Mouse (Mus musculus) bone marrow macrophage, adult 2 months (primary cell): Measurements from ENCODE around the gene Fam219b. TPM values are rescaled to one million over a fixed set of nuclear protein-coding genes. Genes with fewer than 3 reads are reported as not detected.

Experiments
- H3K27ac ChIP-seq: 2 replicates; pipeline ENCODE4 v1.5.1; 2012; ENCODE audit warnings: low read depth, low read length; ENCODE audit not compliant: insufficient read depth
- H3K4me1 ChIP-seq: 2 replicates; pipeline ENCODE4 v1.6.1; 2012; ENCODE audit warnings: low read length; ENCODE audit not compliant: control insufficient read depth, insufficient read depth
- H3K4me3 ChIP-seq: 2 replicates; pipeline ENCODE4 v1.5.1; 2012; ENCODE audit warnings: mild to moderate bottlenecking, low read length, moderate library complexity; ENCODE audit not compliant: insufficient read depth
- CTCF ChIP-seq: IDR thresholded peaks from 2 replicates; pipeline ENCODE4 v1.5.1; 2012; ENCODE audit warnings: low read depth, mild to moderate bottlenecking, low read length, moderate library complexity
- POLR2A ChIP-seq: IDR thresholded peaks from 2 replicates; pipeline ENCODE4 v1.6.1; 2012; ENCODE audit warnings: mild to moderate bottlenecking, low read depth, low read length, borderline replicate concordance
- polyA plus RNA-seq: library from polyadenylated mRNA; stranded (reverse); fragments of >200 nt; gene quantifications from 2 replicates; pipeline ENCODE4 v1.2.4, GENCODE M21; 2012; ENCODE audit not compliant: missing spikeins, insufficient read depth, insufficient read length

Fam219b gene
- polyA plus RNA-seq, 1 experiment: 15.5 TPM

DNA sequence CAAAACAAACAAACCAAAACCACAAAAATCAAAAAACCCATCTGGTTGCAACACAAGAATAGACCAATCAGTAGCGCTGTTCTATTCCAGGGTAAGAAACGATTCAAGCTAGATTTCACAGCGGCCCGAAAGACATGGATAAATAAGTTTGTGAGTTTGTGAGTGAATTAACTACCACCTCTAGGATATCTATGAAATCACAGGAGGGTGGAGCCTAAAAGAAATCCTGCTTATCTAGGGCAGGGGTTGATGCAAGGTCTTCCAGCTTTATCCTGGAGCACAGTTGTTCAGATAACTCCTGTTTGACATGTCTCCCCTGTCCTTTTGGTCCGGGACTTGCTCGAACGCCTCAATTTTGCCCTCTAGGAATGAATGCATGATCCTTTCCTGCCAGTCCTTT is 22.9 kb downstream of the Fam219b start:
- peak overlapping the region; percentile 73 for H3K4me3 ChIP-seq
- peaks cover 55% of the 10 kb centered on the region for H3K4me1 ChIP-seq
- TF ChIP-seq CTCF: no peak
- TF ChIP-seq POLR2A: no peak
- H3K27ac ChIP-seq: no peak overlapping the region

GRCm38 (mm10) chr9:57560861-57561710 is 23.8 kb downstream of the Fam219b start, which contains the start of gene Scamp2:
Scamp2 (plus strand) TSS chr9:57560943.
- peak within 1 kb of the TSS; percentile 82 for H3K27ac ChIP-seq
- TF ChIP-seq POLR2A (no peak), CTCF (no peak)
- H3K4me1 ChIP-seq: peaks cover 57% of the 10 kb centered on the region
- H3K4me3 ChIP-seq: peak within 1 kb of the TSS; percentile 73

- Histone ChIP-seq H3K4me1 (peaks cover 62% of the 10 kb centered on the region), H3K27ac (peak overlapping the region; percentile 82)
These were observed 24.4 kb downstream of the Fam219b start for GRCm38 (mm10) chr9:57561711-57562099.

GRCm38 (mm10) chr9:57562896-57563372 is 25.6 kb downstream of the Fam219b start:
- peak overlapping the region; percentile 8; the same call in 1 of the 2 replicates for H3K4me3 ChIP-seq
- H3K4me1 ChIP-seq: peaks cover 55% of the 10 kb centered on the region
- 0 out of 2 replicates have a peak overlapping the region, but pooled peaks have one; percentile 16 for H3K27ac ChIP-seq

More at GRCm38 (mm10) chr9:57561711-57562099, 24.4 kb downstream of the Fam219b start:
- peak overlapping the region; percentile 73 for H3K4me3 ChIP-seq
- TF ChIP-seq CTCF (no peak), POLR2A (no peak)

GRCm38 (mm10) chr9:57564609-57565008 is 27.3 kb downstream of the Fam219b start:
- H3K4me1 ChIP-seq: peaks cover 42% of the 10 kb centered on the region
- H3K27ac ChIP-seq: no peak overlapping the region
- H3K4me3 ChIP-seq: no peak overlapping the region
- TF ChIP-seq POLR2A: no peak

More at GRCm38 (mm10) chr9:57562896-57563372, 25.6 kb downstream of the Fam219b start:
- TF ChIP-seq POLR2A (no peak), CTCF (no peak)

GRCm38 (mm10) chr9:57565741-57566221 is 28.5 kb downstream of the Fam219b start:
- no peak for TF ChIP-seq POLR2A
- no peak for TF ChIP-seq CTCF
- H3K27ac ChIP-seq: peak overlapping the region; percentile 75
- peaks cover 37% of the 10 kb centered on the region for H3K4me1 ChIP-seq
- H3K4me3 ChIP-seq: no peak overlapping the region; the same call in 1 of the 2 replicates

- no peak for TF ChIP-seq POLR2A
- TF ChIP-seq CTCF: no peak
- no peak overlapping the region for H3K4me3 ChIP-seq
- H3K4me1 ChIP-seq: peaks cover 37% of the 10 kb centered on the region
- H3K27ac ChIP-seq: no peak overlapping the region
These were observed 29.5 kb downstream of the Fam219b start for GRCm38 (mm10) chr9:57566846-57567245.

- Histone ChIP-seq H3K4me3 (no peak overlapping the region), H3K27ac (no peak overlapping the region), H3K4me1 (peaks cover 24% of the 10 kb centered on the region)
- TF ChIP-seq POLR2A (no peak), CTCF (no peak)
These were observed 31.2 kb downstream of the Fam219b start for GRCm38 (mm10) chr9:57568500-57568899.

GRCm38 (mm10) chr9:57574397-57574796 is 37.1 kb downstream of the Fam219b start:
- TF ChIP-seq POLR2A: no peak
- no peak for TF ChIP-seq CTCF

DNA sequence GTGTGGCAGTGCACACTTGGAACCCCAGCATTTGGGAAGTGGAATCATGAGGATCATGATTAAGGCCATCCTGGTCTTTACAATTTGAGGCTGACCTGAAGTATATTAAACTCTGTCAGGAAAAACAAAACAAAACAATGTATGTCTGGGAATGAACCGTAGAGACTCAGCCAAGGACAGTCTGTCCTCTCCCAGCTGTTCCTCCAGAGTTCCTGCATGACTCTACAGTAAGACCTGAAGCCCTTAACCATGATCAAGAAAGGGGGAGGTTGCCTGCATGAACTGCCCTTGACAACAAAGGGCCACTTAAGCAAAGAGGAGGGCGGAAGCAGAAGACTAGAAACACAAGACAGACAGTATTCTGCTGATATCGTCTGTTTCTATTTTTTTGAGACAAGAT is 38.2 kb downstream of the Fam219b start:
- H3K4me1 ChIP-seq: no peaks in the 10 kb centered on the region
- H3K27ac ChIP-seq: no peak overlapping the region
- H3K4me3 ChIP-seq: no peak overlapping the region
- TF ChIP-seq CTCF: no peak
- no peak for TF ChIP-seq POLR2A

More at GRCm38 (mm10) chr9:57574397-57574796, 37.1 kb downstream of the Fam219b start:
- H3K27ac ChIP-seq: no peak overlapping the region
- no peaks in the 10 kb centered on the region for H3K4me1 ChIP-seq
- H3K4me3 ChIP-seq: no peak overlapping the region
